Mouse (Mus musculus) kidney, postnatal 0 days (tissue): ENCODE results near the gene Cplx2. TPM values are rescaled to one million over a fixed set of nuclear protein-coding genes. Genes with fewer than 3 reads are reported as not detected.
A peak's percentile ranks its signal among the peaks of the same experiment; 100 is the strongest.

Source experiments
- ATAC-seq: fragments of 200-750 bp; cut with Nextera tagmentation; replicated peaks from 2 replicates; pipeline ENCODE4 v1.8.0; 2017; ENCODE audit warnings: low read depth, moderate number of reproducible peaks, moderate TSS enrichment, moderate library complexity; ENCODE audit not compliant: low FRiP score
- DNase-seq: peaks from one replicate; pipeline ENCODE4 v3.0.0-alpha.2; 2016; ENCODE audit warnings: low spot score
- H3K27ac ChIP-seq: fragments of 300-500 bp; sonication (generic); 2 replicates; pipeline ENCODE4 v1.5.1; 2014; ENCODE audit warnings: mild to moderate bottlenecking
- H3K27me3 ChIP-seq: fragments of 300-500 bp; sonication (generic); 2 replicates; pipeline ENCODE4 v1.6.1; 2014; ENCODE audit warnings: low read length, mixed read lengths; ENCODE audit not compliant: insufficient read depth
- H3K36me3 ChIP-seq: fragments of 300-500 bp; sonication (generic); 2 replicates; pipeline ENCODE4 v1.6.1; 2014; ENCODE audit warnings: low read length, mixed read lengths; ENCODE audit not compliant: insufficient read depth
- H3K4me1 ChIP-seq: fragments of 300-500 bp; sonication (generic); replicated peaks from 2 replicates; pipeline ENCODE4 v1.6.1; 2014; ENCODE audit warnings: antibody characterized with exemption, low read length, mixed read lengths; ENCODE audit not compliant: insufficient read depth
- H3K4me2 ChIP-seq: fragments of 300-500 bp; sonication (generic); 2 replicates; pipeline ENCODE4 v1.6.1; 2014; ENCODE audit warnings: mild to moderate bottlenecking, low read length, moderate library complexity, mixed read lengths
- H3K4me3 ChIP-seq: fragments of 300-500 bp; sonication (generic); replicated peaks from 2 replicates; pipeline ENCODE4 v1.5.1; 2014; ENCODE audit warnings: low read depth, low read length
- H3K9ac ChIP-seq: fragments of 300-500 bp; sonication (generic); 2 replicates; pipeline ENCODE4 v1.6.1; 2014; ENCODE audit warnings: low read depth, low read length
- H3K9me3 ChIP-seq: fragments of 300-500 bp; sonication (generic); replicated peaks from 2 replicates; pipeline ENCODE4 v1.6.1; 2016; ENCODE audit warnings: low read length, inconsistent platforms, mixed read lengths
- CTCF ChIP-seq: IDR thresholded peaks from 2 replicates; pipeline ENCODE4 v1.5.1; 2016; ENCODE audit warnings: antibody characterized with exemption, low read depth, mild to moderate bottlenecking, moderate library complexity
- WGBS: fragments of 180-500 bp; shearing (Covaris S2); extraction: QIAGEN DNeasy Blood & Tissue Kit; methylation state at CpG from one replicate; pipeline ENCODE4 v1.1.7; 2014; 5-methylcytosine and 5-hydroxymethylcytosine counted together
- polyA plus RNA-seq: library from polyadenylated mRNA; unstranded; fragments of >200 nt; fragmentation: Nextera tagmentation; extraction: Ambion mirVana; gene quantifications from 2 replicates; pipeline ENCODE4 v1.2.1, GENCODE M21; 2015

Cplx2 gene
- polyA plus RNA-seq, 1 experiment from 2014 or later, result 4.0 TPM

- no peak for DNase-seq
- 87% methylated on average over 3 of the region's 3 CpGs for WGBS
- H3K4me1 ChIP-seq, result no peaks in the 10 kb centered on the region
- H3K27ac ChIP-seq, result no peak overlapping the region
- H3K36me3 ChIP-seq, result no peaks in the 10 kb centered on the region
- no peak for TF ChIP-seq CTCF
- H3K4me2 ChIP-seq, result no peak overlapping the region
- no peaks in the 10 kb centered on the region for H3K27me3 ChIP-seq
- no peaks in the 10 kb centered on the region for H3K9me3 ChIP-seq
- no peak overlapping the region for H3K4me3 ChIP-seq
- no peak overlapping the region for H3K9ac ChIP-seq
- ATAC-seq, result no peak
Measured at GRCm38 (mm10) chr13:54411656-54412055, 40.5 kb downstream of the Cplx2 start.

- Histone ChIP-seq H3K4me3 (no peak overlapping the region), H3K27me3 (no peaks in the 10 kb centered on the region), H3K27ac (no peak overlapping the region), H3K4me1 (no peaks in the 10 kb centered on the region), H3K9me3 (no peaks in the 10 kb centered on the region), H3K36me3 (no peaks in the 10 kb centered on the region), H3K9ac (no peak overlapping the region), H3K4me2 (no peak overlapping the region)
- no peak for ATAC-seq
- WGBS, result 28% methylated on average over 7 of the region's 7 CpGs
- no peak for TF ChIP-seq CTCF
- no peak for DNase-seq
Measured at GRCm38 (mm10) chr13:54412236-54412635, 41.1 kb downstream of the Cplx2 start.

- TF ChIP-seq CTCF, result no peak
- 74% methylated on average over 4 of the region's 4 CpGs for whole genome bisulfite sequencing
- DNase-seq, result no peak
Measured at GRCm38 (mm10) chr13:54412721-54413120, 41.6 kb downstream of the Cplx2 start.

GRCm38 (mm10) chr13:54415059-54415458 is 43.9 kb downstream of the Cplx2 start:
- Histone ChIP-seq H3K27ac (no peak overlapping the region), H3K9ac (no peak overlapping the region), H3K4me2 (no peak overlapping the region), H3K4me3 (no peak overlapping the region), H3K27me3 (no peaks in the 10 kb centered on the region), H3K36me3 (no peaks in the 10 kb centered on the region), H3K9me3 (no peaks in the 10 kb centered on the region), H3K4me1 (no peaks in the 10 kb centered on the region)
- ATAC-seq, result no peak
- TF ChIP-seq CTCF, result no peak
- 97% methylated on average over 4 of the region's 4 CpGs for WGBS
- no peak for DNase-seq

More at GRCm38 (mm10) chr13:54412721-54413120, 41.6 kb downstream of the Cplx2 start:
- Histone ChIP-seq H3K27me3 (no peaks in the 10 kb centered on the region), H3K4me1 (no peaks in the 10 kb centered on the region), H3K9me3 (no peaks in the 10 kb centered on the region), H3K9ac (no peak overlapping the region), H3K36me3 (no peaks in the 10 kb centered on the region), H3K4me3 (no peak overlapping the region), H3K27ac (no peak overlapping the region), H3K4me2 (no peak overlapping the region)
- no peak for ATAC-seq

- Histone ChIP-seq H3K36me3 (no peaks in the 10 kb centered on the region), H3K4me3 (no peak overlapping the region), H3K4me1 (no peaks in the 10 kb centered on the region), H3K9ac (no peak overlapping the region), H3K27me3 (no peaks in the 10 kb centered on the region), H3K27ac (no peak overlapping the region), H3K9me3 (no peaks in the 10 kb centered on the region), H3K4me2 (no peak overlapping the region)
- ATAC-seq (0 out of 2 replicates have a peak, but pooled peaks have one; percentile 21), DNase-seq (no peak)
- 69% methylated on average over 10 of the region's 10 CpGs for WGBS
- TF ChIP-seq CTCF, result no peak
Measured at GRCm38 (mm10) chr13:54418781-54419327, 47.7 kb downstream of the Cplx2 start.

GRCm38 (mm10) chr13:54420226-54420625 is 49.1 kb downstream of the Cplx2 start:
- Histone ChIP-seq H3K27ac (no peak overlapping the region), H3K9me3 (no peaks in the 10 kb centered on the region), H3K27me3 (no peaks in the 10 kb centered on the region), H3K4me3 (no peak overlapping the region), H3K36me3 (no peaks in the 10 kb centered on the region), H3K4me1 (no peaks in the 10 kb centered on the region), H3K9ac (no peak overlapping the region), H3K4me2 (no peak overlapping the region)
- DNase-seq (no peak), ATAC-seq (no peak)
- TF ChIP-seq CTCF, result no peak
- WGBS, result 75% methylated on average over 12 of the region's 12 CpGs

GRCm38 (mm10) chr13:54425269-54425668 is 54.1 kb downstream of the Cplx2 start:
- H3K9me3 ChIP-seq, result no peaks in the 10 kb centered on the region
- ATAC-seq, result peak; percentile 94
- 50% methylated on average over 2 of the region's 2 CpGs for WGBS
- H3K36me3 ChIP-seq, result no peaks in the 10 kb centered on the region
- H3K27ac ChIP-seq, result peak overlapping the region; percentile 81
- H3K4me3 ChIP-seq, result no peak overlapping the region
- TF ChIP-seq CTCF, result no peak
- H3K4me2 ChIP-seq, result no peak overlapping the region
- H3K4me1 ChIP-seq, result no peaks in the 10 kb centered on the region
- DNase-seq, result peak; percentile 68
- H3K9ac ChIP-seq, result no peak overlapping the region
- no peaks in the 10 kb centered on the region for H3K27me3 ChIP-seq
